Mouse (Mus musculus) bone marrow, adult 2 months (tissue): ENCODE measurements at regions not wholly inside any gene's neighbourhood (a gene's known extent, or its start where the extent isn't known, plus 50 kb on each side); places are given as distances from the start of the nearest gene placed in this dataset.

Experiments used
- CTCF ChIP-seq: fragments of 200-500 bp; IDR thresholded peaks from 2 replicates; pipeline ENCODE4 v1.5.1; 2011; ENCODE audit warnings: low read length, control low read depth; ENCODE audit not compliant: control insufficient read depth, insufficient read depth
- POLR2A ChIP-seq: fragments of 200-500 bp; IDR thresholded peaks from 2 replicates; pipeline ENCODE4 v1.6.1; 2011; ENCODE audit warnings: low read depth, mild to moderate bottlenecking, control low read depth, low read length, borderline replicate concordance; ENCODE audit not compliant: control insufficient read depth

DNA sequence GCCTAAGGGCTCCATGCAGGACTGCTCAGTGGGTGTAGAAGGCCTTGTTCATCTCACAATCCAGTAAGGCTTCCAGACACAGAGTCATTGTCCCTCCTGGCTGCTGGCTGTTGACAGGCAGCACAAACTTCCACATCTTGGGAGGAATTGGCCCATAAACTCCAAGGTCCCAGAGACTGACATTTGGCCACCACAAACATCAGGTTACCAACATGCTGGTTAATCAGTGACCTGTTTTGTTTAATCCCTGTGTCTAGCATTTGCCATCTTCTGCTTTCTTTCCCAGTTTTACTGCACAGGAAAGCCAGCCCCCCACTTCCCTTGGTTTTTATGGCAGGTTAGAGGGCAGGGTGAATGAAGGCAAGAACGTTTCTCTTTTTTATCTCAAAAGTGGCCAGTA lies 80.5 kb downstream of the Gm12689 start:
- TF ChIP-seq POLR2A (no peak), CTCF (no peak)
